In the genomic region with DNA sequence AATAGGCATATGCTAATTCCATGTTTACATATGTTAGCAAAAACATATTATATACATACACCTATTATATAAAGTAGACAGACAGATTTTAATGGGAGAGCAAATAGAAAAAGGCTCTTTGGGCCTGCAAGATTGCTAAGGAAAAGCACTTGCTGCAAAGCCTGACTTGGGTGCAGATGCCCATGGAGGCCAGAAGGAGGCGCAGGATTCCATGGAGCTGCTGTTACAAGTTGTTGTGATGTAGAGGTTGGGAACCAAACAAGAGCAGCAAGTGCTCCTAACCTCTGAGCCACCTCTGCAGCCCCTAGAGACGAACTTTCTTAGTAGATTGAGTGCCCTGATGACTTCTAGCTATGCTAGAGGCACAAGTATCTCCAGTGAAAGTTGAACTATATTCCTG, we compare ENCODE assay signal across 9 mouse cellular contexts. TPM values are rescaled to one million over a fixed set of nuclear protein-coding genes. Genes with fewer than 3 reads are reported as not detected.
A peak's percentile ranks its signal among the peaks of the same experiment; 100 is the strongest.
DNase-seq lines count a peak whose midpoint lies in the region; ATAC-seq lines count a peak whose summit lies in the region.
"Had no signal": no experiment of that assay in that cellular context is flagged by ENCODE, and none has a peak within 500 bp of the region (broad histone marks: within the 10 kb centered on the region; RNA-seq: fewer than 3 reads in every experiment).

No protein-coding gene starts in this region.

- 10% methylated on average over 2 of the region's 2 CpGs for WGBS in limb, embryonic 11.5 days
- WGBS in limb, embryonic 10.5 days = 13% methylated on average over 2 of the region's 2 CpGs

- H3K9me3 ChIP-seq in limb, embryonic 11.5 days (ENCODE audit: control insufficient read depth, low read length) = no peaks in the 10 kb centered on the region
- H3K9me3 ChIP-seq in limb, embryonic 10.5 days (replicated peaks) = no peaks in the 10 kb centered on the region

- no peaks in the 10 kb centered on the region for H3K27me3 ChIP-seq in limb, embryonic 11.5 days (ENCODE audit: control insufficient read depth, insufficient read depth, low read length)
- no peaks in the 10 kb centered on the region for H3K27me3 ChIP-seq in limb, embryonic 10.5 days (ENCODE audit: low read depth, poor library complexity, severe bottlenecking)

- H3K9ac ChIP-seq in limb, embryonic 11.5 days (ENCODE audit: low read length) = no peak overlapping the region

- no peaks in the 10 kb centered on the region for H3K36me3 ChIP-seq in limb, embryonic 11.5 days (ENCODE audit: control insufficient read depth, insufficient read depth, low read length)
- H3K36me3 ChIP-seq in limb, embryonic 10.5 days = 0 out of 2 replicates have a peak, but pooled peaks cover 2% of the 10 kb centered on the region

- H3K4me3 ChIP-seq in limb, embryonic 11.5 days (ENCODE audit: low read depth, low read length) = no peak overlapping the region
- no peak overlapping the region for H3K4me3 ChIP-seq in limb, embryonic 10.5 days

- no peak overlapping the region for H3K27ac ChIP-seq in limb, embryonic 11.5 days (replicated peaks; ENCODE audit: low read depth, low read length)
- no peak overlapping the region for H3K27ac ChIP-seq in limb, embryonic 10.5 days

- H3K4me2 ChIP-seq in limb, embryonic 11.5 days (ENCODE audit: low read depth, severe bottlenecking) = no peak overlapping the region
- H3K4me2 ChIP-seq: heart, embryonic 11.5 days had no signal

- peak; percentile 32 for DNase-seq in adrenal gland, postnatal 10 days
- DNase-seq in adrenal gland, postnatal 25 days = no peak
- peak; percentile 51 for DNase-seq in limb, embryonic 11.5 days (ENCODE audit: low spot score)
- no peak for DNase-seq in limb, embryonic 10.5 days (ENCODE audit: low spot score)
- DNase-seq in NIH3T3 (ENCODE audit: low read depth) = peak; percentile 54
- no peak for DNase-seq in MN1 (ENCODE audit: low spot score)
- no peak for DNase-seq in urinary bladder, postnatal 4 days (ENCODE audit: low spot score in 2 of 2)

- no peak for ATAC-seq in limb, embryonic 11.5 days (ENCODE audit: insufficient number of reproducible peaks, low FRiP score, low TSS enrichment, low read depth)
- 0 out of 2 replicates have a peak, but pooled peaks have one; percentile 61 for ATAC-seq in monocyte, adult 5-6 weeks (replicated peaks; ENCODE audit: insufficient number of reproducible peaks, low FRiP score, low TSS enrichment, poor library complexity, severe bottlenecking)

- H3K4me1 ChIP-seq in limb, embryonic 11.5 days (ENCODE audit: control insufficient read depth, insufficient read depth, low read length) = no peaks in the 10 kb centered on the region
- H3K4me1 ChIP-seq in limb, embryonic 10.5 days = no peaks in the 10 kb centered on the region

RNA-seq across cellular contexts. Expression of gene Pts, which starts 9.7 kb away (rescaled TPM):
- 10 to 100 TPM; 62.0 to 72.7 TPM for total RNA-seq in adrenal gland, postnatal 10 days (2021)
- 68.9 and 81.6 TPM in 2 replicates for total RNA-seq in adrenal gland, postnatal 25 days (2021)
- 55.3 and 58.0 TPM in 2 replicates for polyA plus RNA-seq in limb, embryonic 11.5 days (2014; fragmentation: Nextera tagmentation; extraction: Ambion mirVana)
- 53.4 and 59.2 TPM in 2 replicates for polyA plus RNA-seq in limb, embryonic 10.5 days (2016; fragmentation: Nextera tagmentation; extraction: Ambion mirVana)
- 81.1 to 126 TPM (median 108 TPM) in 3 replicates for total RNA-seq in monocyte, adult 5-6 weeks (2017)

RNA-seq across cellular contexts. Expression of gene Plet1, which starts 24.5 kb away (rescaled TPM):
- total RNA-seq in adrenal gland, postnatal 10 days (2021) = under 1 TPM; 0.30 to 0.51 TPM
- 0.18 TPM in 1 of 2 replicates, not detected in the other for total RNA-seq in adrenal gland, postnatal 25 days (2021)
- polyA plus RNA-seq in limb, embryonic 11.5 days (2014; fragmentation: Nextera tagmentation; extraction: Ambion mirVana) = 0.28 and 0.35 TPM in 2 replicates
- polyA plus RNA-seq in limb, embryonic 10.5 days (2016; fragmentation: Nextera tagmentation; extraction: Ambion mirVana) = 0.29 TPM in 1 of 2 replicates, not detected in the other
- not detected in 3 replicates for total RNA-seq in monocyte, adult 5-6 weeks (2017)

RNA-seq across cellular contexts. Expression of gene Il18, which starts 35.8 kb away (rescaled TPM):
- total RNA-seq in adrenal gland, postnatal 10 days (2021) = 1 to 10 TPM; 5.3 to 6.5 TPM
- 3.4 and 5.1 TPM in 2 replicates for total RNA-seq in adrenal gland, postnatal 25 days (2021)
- 0.85 and 0.88 TPM in 2 replicates for polyA plus RNA-seq in limb, embryonic 11.5 days (2014; fragmentation: Nextera tagmentation; extraction: Ambion mirVana)
- 0.50 TPM in 1 of 2 replicates, not detected in the other for polyA plus RNA-seq in limb, embryonic 10.5 days (2016; fragmentation: Nextera tagmentation; extraction: Ambion mirVana)
- total RNA-seq in monocyte, adult 5-6 weeks (2017) = 8.6 to 26.9 TPM (median 10.2 TPM) in 3 replicates

RNA-seq across cellular contexts. Expression of gene Bco2, which starts 36.2 kb away (rescaled TPM):
- 1 to 10 TPM; 3.1 to 3.3 TPM for total RNA-seq in adrenal gland, postnatal 10 days (2021)
- total RNA-seq in adrenal gland, postnatal 25 days (2021) = 4.5 and 4.8 TPM in 2 replicates
- polyA plus RNA-seq in limb, embryonic 11.5 days (2014; fragmentation: Nextera tagmentation; extraction: Ambion mirVana) = 0.16 and 0.17 TPM in 2 replicates
- polyA plus RNA-seq in limb, embryonic 10.5 days (2016; fragmentation: Nextera tagmentation; extraction: Ambion mirVana) = 0.06 TPM in 1 of 2 replicates, not detected in the other
- total RNA-seq in monocyte, adult 5-6 weeks (2017) = 1.1 to 1.9 TPM (median 1.5 TPM) in 3 replicates

RNA-seq across cellular contexts. Expression of gene Tex12, which starts 42.3 kb away (rescaled TPM):
- not detected for total RNA-seq in adrenal gland, postnatal 10 days (2021)
- not detected in 2 replicates for total RNA-seq in adrenal gland, postnatal 25 days (2021)
- polyA plus RNA-seq in limb, embryonic 11.5 days (2014; fragmentation: Nextera tagmentation; extraction: Ambion mirVana) = not detected in 2 replicates
- polyA plus RNA-seq in limb, embryonic 10.5 days (2016; fragmentation: Nextera tagmentation; extraction: Ambion mirVana) = not detected in 2 replicates
- total RNA-seq in monocyte, adult 5-6 weeks (2017) = not detected in 3 replicates
- polyA plus RNA-seq: heart, embryonic 11.5 days had no signal

Comparison
In these comparisons a context has a peak if more than half of its experiments do, and no peak if none do; other contexts are left out.
1. DNase-seq: peak in adrenal gland, postnatal 10 days (single experiment), limb, embryonic 11.5 days (single experiment) and NIH3T3 (single experiment); none in adrenal gland, postnatal 25 days (single experiment), limb, embryonic 10.5 days (single experiment), MN1 (single experiment) and urinary bladder, postnatal 4 days (0 of 2).